ENCODE assay signal across 8 mouse cellular contexts in genomic region chrX:157491944-157492726, GRCm38 (mm10). TPM values are rescaled to one million over a fixed set of nuclear protein-coding genes. Genes with fewer than 3 reads are reported as not detected.
DNase-seq lines count a peak whose midpoint lies in the region; ATAC-seq and TF ChIP-seq lines count a peak whose summit lies in the region.

Gene Sms, minus strand, starts transcription at chrX:157492287.

- in situ Hi-C loops in ES-E14 (cut with MboI; ENCODE audit: low sequenced_read_pairs in 2 of 2, unreplicated experiment in 2 of 2): no loop called here

- H3K27ac ChIP-seq in ES-E14 (ENCODE audit: insufficient read depth, low read depth, low read length, poor library complexity, severe bottlenecking): peak within 1 kb of the TSS; percentile 84
- peak within 1 kb of the TSS; percentile 92 for H3K27ac ChIP-seq in forebrain, embryonic 13.5 days
- H3K27ac ChIP-seq in lung, embryonic 15.5 days: peak within 1 kb of the TSS; percentile 85
- peak within 1 kb of the TSS; percentile 44; the same call in 1 of the 2 replicates for H3K27ac ChIP-seq in olfactory bulb, adult 2 months (ENCODE audit: insufficient read depth, low read depth, low read length)

- TF ChIP-seq POLR2A in olfactory bulb, adult 2 months (IDR thresholded peaks at IDR 0.05; ENCODE audit: insufficient read depth, low read depth, low read length): no peak

- intact Hi-C loops in heart, postnatal 10 days (cut with DNase I): loop anchor here (5.0 kb wide), 2 partner anchors 55 to 105 kb away; partner anchors contain the start of gene Mbtps2

- DNase-seq in ES-E14 (ENCODE audit: low read depth, low spot score): peak; percentile 59
- DNase-seq in c-Kit-negative CD71-positive TER-119-positive erythroid progenitor cells, embryonic 14.5 days (ENCODE audit: low read depth, low spot score): peak; percentile 8
- peak; percentile 51 to 63 for DNase-seq in heart, postnatal 10 days
- no peak for DNase-seq in large intestine, adult 2 months (ENCODE audit: low read depth, low spot score)
- peak; percentile 55 to 61 for DNase-seq in thymus, postnatal 10 days (ENCODE audit: low spot score in 2 of 2)

- peak within 1 kb of the TSS; percentile 94 for H3K9ac ChIP-seq in ES-E14 (ENCODE audit: insufficient read depth, low read depth, low read length, poor library complexity, severe bottlenecking)
- H3K9ac ChIP-seq in forebrain, embryonic 13.5 days: peak within 1 kb of the TSS; percentile 88
- peak within 1 kb of the TSS; percentile 70 for H3K9ac ChIP-seq in lung, embryonic 15.5 days

- no peak for TF ChIP-seq CTCF in olfactory bulb, adult 2 months (IDR thresholded peaks at IDR 0.05; ENCODE audit: insufficient read depth, low read depth, low read length)

- ATAC-seq in forebrain, embryonic 13.5 days: peak; percentile 85
- peak; percentile 93 for ATAC-seq in lung, embryonic 15.5 days (ENCODE audit: borderline replicate concordance, extremely low read depth, low FRiP score, low TSS enrichment)

- H3K4me2 ChIP-seq in forebrain, embryonic 13.5 days: peak within 1 kb of the TSS; percentile 55
- H3K4me2 ChIP-seq in lung, embryonic 15.5 days: peak within 1 kb of the TSS; percentile 65

- no peaks in the 10 kb centered on the region for H3K27me3 ChIP-seq in forebrain, embryonic 13.5 days
- no peaks in the 10 kb centered on the region for H3K27me3 ChIP-seq in lung, embryonic 15.5 days

- H3K4me1 ChIP-seq in ES-E14 (ENCODE audit: control insufficient read depth in 2 of 2, insufficient read depth in 2 of 2, low read length in 2 of 2, poor library complexity in 1 of 2): 0 out of 4 replicates have a peak, but pooled peaks cover 1 to 3% of the 10 kb centered on the region in 2 experiments
- peaks cover 9% of the 10 kb centered on the region for H3K4me1 ChIP-seq in forebrain, embryonic 13.5 days
- H3K4me1 ChIP-seq in lung, embryonic 15.5 days: no peaks in the 10 kb centered on the region
- H3K4me1 ChIP-seq in olfactory bulb, adult 2 months (ENCODE audit: control insufficient read depth, insufficient read depth, low read length): no peaks in the 10 kb centered on the region

- H3K9me3 ChIP-seq in ES-E14 (ENCODE audit: control insufficient read depth, insufficient read depth, low read depth, low read length): no peaks in the 10 kb centered on the region
- H3K9me3 ChIP-seq in forebrain, embryonic 13.5 days (replicated peaks): no peaks in the 10 kb centered on the region
- no peaks in the 10 kb centered on the region for H3K9me3 ChIP-seq in lung, embryonic 15.5 days

- no peaks in the 10 kb centered on the region for H3K36me3 ChIP-seq in ES-E14 (ENCODE audit: control insufficient read depth, insufficient read depth, low read length, poor library complexity, severe bottlenecking)
- no peaks in the 10 kb centered on the region for H3K36me3 ChIP-seq in forebrain, embryonic 13.5 days (ENCODE audit: poor library complexity, severe bottlenecking)
- no peaks in the 10 kb centered on the region for H3K36me3 ChIP-seq in lung, embryonic 15.5 days

- 12% methylated on average over 42 of the region's 45 CpGs for WGBS in forebrain, embryonic 13.5 days
- 24% methylated on average over 45 of the region's 45 CpGs for WGBS in large intestine, adult 2 months
- WGBS in lung, embryonic 15.5 days: 14% methylated on average over 32 of the region's 45 CpGs
- 24% methylated on average over 39 of the region's 45 CpGs for WGBS in olfactory bulb, adult 2 months

- peak within 1 kb of the TSS; percentile 75 to 98 for H3K4me3 ChIP-seq in ES-E14 (ENCODE audit: insufficient read depth in 1 of 2, low read depth in 1 of 2, low read length in 2 of 2, poor library complexity in 1 of 2, severe bottlenecking in 1 of 2)
- H3K4me3 ChIP-seq in forebrain, embryonic 13.5 days: peak within 1 kb of the TSS; percentile 66
- peak within 1 kb of the TSS; percentile 70 for H3K4me3 ChIP-seq in lung, embryonic 15.5 days
- H3K4me3 ChIP-seq in olfactory bulb, adult 2 months (ENCODE audit: insufficient read depth, low read depth, low read length): peak within 1 kb of the TSS; percentile 88

TF ChIP-seq in ES-E14, 5 proteins besides CTCF, POLR2A, EP300 and RAD21:
- TF ChIP-seq MAFK (IDR thresholded peaks at IDR 0.05; ENCODE audit: insufficient read depth, low read depth, low read length): no peak
- no peak for TF ChIP-seq ZNF384 (IDR thresholded peaks at IDR 0.05; ENCODE audit: low read depth, low read length)
- TF ChIP-seq CHD2 (IDR thresholded peaks at IDR 0.05; ENCODE audit: low read depth, low read length): no peak
- TF ChIP-seq ZC3H11A (IDR thresholded peaks at IDR 0.05; ENCODE audit: borderline replicate concordance, low read depth, low read length): no peak
- TF ChIP-seq HCFC1 (IDR thresholded peaks at IDR 0.05; ENCODE audit: borderline replicate concordance, insufficient read depth, low read length): no peak

RNA-seq across cellular contexts. Expression of gene Sms, which starts in this region (rescaled TPM):
- total RNA-seq in ES-E14 (2012; rRNA removed): 82.0 and 90.8 TPM in 2 replicates
- polyA plus RNA-seq in forebrain, embryonic 13.5 days (2015; fragmentation: Nextera tagmentation; extraction: Ambion mirVana): 120 and 139 TPM in 2 replicates
- total RNA-seq in heart, postnatal 10 days (2021): 10 to 100 TPM; 18.3 to 22.8 TPM
- 11.2 and 13.6 TPM in 2 replicates for polyA plus RNA-seq in large intestine, adult 2 months (2012; rRNA removed)
- polyA plus RNA-seq in lung, embryonic 15.5 days (2015; fragmentation: Nextera tagmentation; extraction: Ambion mirVana): 64.4 and 65.6 TPM in 2 replicates
- polyA plus RNA-seq in olfactory bulb, adult 2 months (2012; ENCODE audit: insufficient read depth, insufficient read length, low replicate concordance, missing spikeins): not detected in 2 replicates
